Comparison of ENCODE assay signal across 24 mouse cellular contexts in genomic region chr2:129629786-129630531, GRCm38 (mm10). TPM values are rescaled to one million over a fixed set of nuclear protein-coding genes. Genes with fewer than 3 reads are reported as not detected.
DNase-seq lines count a peak whose midpoint lies in the region; ATAC-seq lines count a peak whose summit lies in the region.
"Had no signal": no experiment of that assay in that cellular context is flagged by ENCODE, and none has a peak within 500 bp of the region (broad histone marks: within the 10 kb centered on the region; RNA-seq: fewer than 3 reads in every experiment).

No protein-coding gene starts in this region.

- H3K9ac ChIP-seq in embryonic facial prominence, embryonic 13.5 days: peak overlapping the region; percentile 7; the same call in 1 of the 2 replicates
- H3K9ac ChIP-seq: hindbrain, embryonic 12.5 days; liver, embryonic 14.5 days; lung, embryonic 14.5 days had no signal

- peaks cover 23% of the 10 kb centered on the region for H3K36me3 ChIP-seq in embryonic facial prominence, embryonic 13.5 days
- H3K36me3 ChIP-seq in embryonic facial prominence, embryonic 10.5 days (replicated peaks): peaks cover 27% of the 10 kb centered on the region
- peaks cover 16% of the 10 kb centered on the region; the same call in 1 of the 2 replicates for H3K36me3 ChIP-seq in heart, embryonic 10.5 days

- no peaks in the 10 kb centered on the region for H3K9me3 ChIP-seq in embryonic facial prominence, embryonic 13.5 days
- no peaks in the 10 kb centered on the region for H3K9me3 ChIP-seq in embryonic facial prominence, embryonic 10.5 days
- no peaks in the 10 kb centered on the region for H3K9me3 ChIP-seq in heart, embryonic 10.5 days
- H3K9me3 ChIP-seq: hindbrain, embryonic 12.5 days had no signal

- H3K27ac ChIP-seq in embryonic facial prominence, embryonic 13.5 days: no peak overlapping the region
- H3K27ac ChIP-seq in embryonic facial prominence, embryonic 10.5 days (replicated peaks): no peak overlapping the region
- no peak overlapping the region for H3K27ac ChIP-seq in heart, embryonic 10.5 days
- H3K27ac ChIP-seq: hindbrain, embryonic 12.5 days; hindbrain, postnatal 0 days; liver, embryonic 14.5 days had no signal

- no peak overlapping the region for H3K4me2 ChIP-seq in embryonic facial prominence, embryonic 13.5 days
- H3K4me2 ChIP-seq: hindbrain, embryonic 12.5 days; lung, embryonic 14.5 days; midbrain, embryonic 11.5 days had no signal

- no peak for DNase-seq in embryonic facial prominence, embryonic 10.5 days (ENCODE audit: low spot score)
- peak; percentile 70 for DNase-seq in heart, embryonic 10.5 days (ENCODE audit: low spot score)
- no peak for DNase-seq in heart, postnatal 4 days
- DNase-seq in spleen, postnatal 4 days (ENCODE audit: low spot score in 2 of 2): peak; percentile 9 to 54
- no peak for DNase-seq in spleen, adult 18-20 months
- DNase-seq: adrenal gland, postnatal 25 days; B cell, adult 2 months; gastrocnemius, postnatal 10 days; heart, postnatal 14 days; kidney, adult 9 months; kidney, postnatal 10 days; layer of hippocampus, postnatal 36 days; left cerebral cortex, postnatal 4 days; lung, embryonic 14.5 days; lung, postnatal 14 days; right cerebral cortex, postnatal 25 days had no signal

- no peaks in the 10 kb centered on the region for H3K27me3 ChIP-seq in embryonic facial prominence, embryonic 13.5 days
- no peaks in the 10 kb centered on the region for H3K27me3 ChIP-seq in embryonic facial prominence, embryonic 10.5 days (replicated peaks; ENCODE audit: low read depth, poor library complexity, severe bottlenecking)
- H3K27me3 ChIP-seq in heart, embryonic 10.5 days (ENCODE audit: insufficient read depth, poor library complexity, severe bottlenecking): no peaks in the 10 kb centered on the region
- H3K27me3 ChIP-seq: hindbrain, embryonic 12.5 days had no signal

- 91% methylated on average over 15 of the region's 15 CpGs for WGBS in embryonic facial prominence, embryonic 13.5 days
- WGBS in embryonic facial prominence, embryonic 10.5 days: 92% methylated on average over 15 of the region's 15 CpGs
- 90% methylated on average over 15 of the region's 15 CpGs for WGBS in heart, embryonic 10.5 days

- H3K4me1 ChIP-seq in embryonic facial prominence, embryonic 13.5 days: peaks cover 10% of the 10 kb centered on the region; the same call in 1 of the 2 replicates
- peaks cover 2% of the 10 kb centered on the region; the same call in 1 of the 2 replicates for H3K4me1 ChIP-seq in embryonic facial prominence, embryonic 10.5 days
- H3K4me1 ChIP-seq in heart, embryonic 10.5 days: peaks cover 22% of the 10 kb centered on the region

- H3K4me3 ChIP-seq in embryonic facial prominence, embryonic 13.5 days: no peak overlapping the region
- H3K4me3 ChIP-seq in embryonic facial prominence, embryonic 10.5 days: no peak overlapping the region
- no peak overlapping the region for H3K4me3 ChIP-seq in heart, embryonic 10.5 days
- H3K4me3 ChIP-seq: hindbrain, embryonic 12.5 days had no signal

- ATAC-seq in embryonic facial prominence, embryonic 13.5 days (ENCODE audit: insufficient number of reproducible peaks, insufficient read depth, low FRiP score, low TSS enrichment, low read depth): no peak
- ATAC-seq: forebrain, embryonic 16.5 days; hindbrain, postnatal 0 days; intestine, postnatal 0 days; midbrain, embryonic 16.5 days had no signal

RNA-seq across cellular contexts. Expression of gene Sirpa, which starts 37.3 kb away (rescaled TPM):
- 22.0 and 24.1 TPM in 2 replicates for polyA plus RNA-seq in embryonic facial prominence, embryonic 13.5 days (2015; fragmentation: Nextera tagmentation; extraction: Ambion mirVana)
- 17.0 and 17.4 TPM in 2 replicates for polyA plus RNA-seq in embryonic facial prominence, embryonic 10.5 days (2016; fragmentation: Nextera tagmentation; extraction: Ambion mirVana)
- polyA plus RNA-seq in heart, embryonic 10.5 days (2016; fragmentation: Nextera tagmentation; extraction: Ambion mirVana): 11.0 and 12.8 TPM in 2 replicates
- total RNA-seq in heart, postnatal 4 days (2021): 10 to 100 TPM; 22.4 to 23.0 TPM

Comparison
In these comparisons a context has a peak if more than half of its experiments do, and no peak if none do; other contexts are left out.
1. DNase-seq: peak in heart, embryonic 10.5 days (single experiment) and spleen, postnatal 4 days (2 of 2); none in embryonic facial prominence, embryonic 10.5 days (single experiment), heart, postnatal 4 days (single experiment) and spleen, adult 18-20 months (0 of 2).